Mouse (Mus musculus) neural tube, embryonic 11.5 days (tissue): Measurements from ENCODE around the gene Gnb4. TPM values are rescaled to one million over a fixed set of nuclear protein-coding genes. Genes with fewer than 3 reads are reported as not detected.

Experiments
- ATAC-seq: fragments of 200-750 bp; cut with Nextera tagmentation; 2 replicates; pipeline ENCODE4 v1.8.0; 2017; ENCODE audit warnings: moderate number of reproducible peaks, mild to moderate bottlenecking, moderate TSS enrichment, moderate library complexity; ENCODE audit not compliant: insufficient read depth, low FRiP score, low TSS enrichment
- DNase-seq: peaks from one replicate; pipeline ENCODE4 v3.0.0-alpha.2; 2015; ENCODE audit warnings: low spot score
- H3K27ac ChIP-seq: fragments of 300-500 bp; sonication (generic); 2 replicates; pipeline ENCODE4 v1.5.1; 2014; ENCODE audit warnings: low read depth, mild to moderate bottlenecking, low read length
- H3K27me3 ChIP-seq: fragments of 300-500 bp; sonication (generic); 2 replicates; pipeline ENCODE4 v1.6.1; 2014; ENCODE audit warnings: mild to moderate bottlenecking, low read length, mixed read lengths; ENCODE audit not compliant: control insufficient read depth, insufficient read depth
- H3K36me3 ChIP-seq: fragments of 300-500 bp; sonication (generic); 2 replicates; pipeline ENCODE4 v1.6.1; 2014; ENCODE audit warnings: mild to moderate bottlenecking, low read length, moderate library complexity, mixed read lengths; ENCODE audit not compliant: control insufficient read depth, insufficient read depth
- H3K4me1 ChIP-seq: fragments of 300-500 bp; sonication (generic); 2 replicates; pipeline ENCODE4 v1.6.1; 2014; ENCODE audit warnings: low read length, mixed read lengths; ENCODE audit not compliant: control insufficient read depth, insufficient read depth
- H3K4me2 ChIP-seq: fragments of 300-500 bp; sonication (generic); 2 replicates; pipeline ENCODE4 v1.6.1; 2014; ENCODE audit warnings: low read depth, mild to moderate bottlenecking, moderate library complexity
- H3K4me3 ChIP-seq: fragments of 300-500 bp; sonication (generic); 2 replicates; pipeline ENCODE4 v1.5.1; 2014; ENCODE audit warnings: low read depth, low read length
- H3K9ac ChIP-seq: fragments of 300-500 bp; sonication (generic); 2 replicates; pipeline ENCODE4 v1.6.1; 2014; ENCODE audit warnings: mild to moderate bottlenecking, low read length
- H3K9me3 ChIP-seq: fragments of 300-500 bp; sonication (generic); 2 replicates; pipeline ENCODE4 v1.6.1; 2016; ENCODE audit warnings: low read length; ENCODE audit not compliant: control insufficient read depth
- WGBS: fragments of 180-500 bp; shearing (Covaris S2); extraction: QIAGEN DNeasy Blood & Tissue Kit; methylation state at CpG from one replicate; pipeline ENCODE4 v1.1.7; 2014; 5-methylcytosine and 5-hydroxymethylcytosine counted together
- polyA plus RNA-seq: library from polyadenylated mRNA; unstranded; fragments of >200 nt; fragmentation: Nextera tagmentation; extraction: Ambion mirVana; gene quantifications from 2 replicates; pipeline ENCODE4 v1.2.1, GENCODE M21; 2014

The Gnb4 gene
- polyA plus RNA-seq, 1 experiment from 2014 or later = 57.4 TPM

GRCm38 (mm10) chr3:32575151-32575550 lies 41.2 kb downstream of the Gnb4 start:
- 94% methylated on average over 3 of the region's 3 CpGs for WGBS
- Histone ChIP-seq H3K4me1 (no peaks in the 10 kb centered on the region), H3K9me3 (no peaks in the 10 kb centered on the region), H3K36me3 (peaks cover 2% of the 10 kb centered on the region; the same call in 1 of the 2 replicates), H3K27me3 (no peaks in the 10 kb centered on the region), H3K9ac (no peak overlapping the region), H3K27ac (no peak overlapping the region), H3K4me3 (no peak overlapping the region), H3K4me2 (no peak overlapping the region)
- no peak for DNase-seq
- ATAC-seq = no peak

GRCm38 (mm10) chr3:32573881-32574280 lies 42.5 kb downstream of the Gnb4 start:
- H3K9me3 ChIP-seq = no peaks in the 10 kb centered on the region
- no peak for ATAC-seq
- no peak overlapping the region for H3K4me2 ChIP-seq
- no peak overlapping the region for H3K4me3 ChIP-seq
- H3K4me1 ChIP-seq = no peaks in the 10 kb centered on the region
- no peak for DNase-seq
- no peaks in the 10 kb centered on the region for H3K27me3 ChIP-seq
- H3K27ac ChIP-seq = no peak overlapping the region
- H3K36me3 ChIP-seq = peaks cover 2% of the 10 kb centered on the region; the same call in 1 of the 2 replicates
- WGBS = 88% methylated on average over 9 of the region's 9 CpGs
- H3K9ac ChIP-seq = no peak overlapping the region

GRCm38 (mm10) chr3:32573086-32573485 lies 43.3 kb downstream of the Gnb4 start:
- no peak for ATAC-seq

GRCm38 (mm10) chr3:32563401-32563800 lies 53.0 kb downstream of the Gnb4 start:
- DNase-seq = no peak
- Histone ChIP-seq H3K4me1 (no peaks in the 10 kb centered on the region), H3K4me3 (no peak overlapping the region), H3K4me2 (no peak overlapping the region), H3K27me3 (no peaks in the 10 kb centered on the region), H3K36me3 (peaks cover 5% of the 10 kb centered on the region), H3K9ac (no peak overlapping the region), H3K9me3 (no peaks in the 10 kb centered on the region), H3K27ac (no peak overlapping the region)
- 98% methylated on average over 6 of the region's 6 CpGs for WGBS
- no peak for ATAC-seq

More at GRCm38 (mm10) chr3:32573086-32573485, 43.3 kb downstream of the Gnb4 start:
- DNase-seq = no peak
- Histone ChIP-seq H3K4me3 (no peak overlapping the region), H3K4me1 (no peaks in the 10 kb centered on the region), H3K27ac (no peak overlapping the region), H3K4me2 (no peak overlapping the region), H3K9me3 (no peaks in the 10 kb centered on the region), H3K9ac (no peak overlapping the region), H3K27me3 (no peaks in the 10 kb centered on the region), H3K36me3 (peaks cover 4% of the 10 kb centered on the region; the same call in 1 of the 2 replicates)
- 94% methylated on average over 2 of the region's 2 CpGs for WGBS

GRCm38 (mm10) chr3:32553061-32553460 lies 63.3 kb downstream of the Gnb4 start:
- DNase-seq = no peak
- Histone ChIP-seq H3K4me3 (no peak overlapping the region), H3K27me3 (no peaks in the 10 kb centered on the region), H3K4me1 (no peaks in the 10 kb centered on the region), H3K27ac (no peak overlapping the region), H3K4me2 (no peak overlapping the region), H3K9ac (no peak overlapping the region), H3K9me3 (no peaks in the 10 kb centered on the region), H3K36me3 (peaks cover 4% of the 10 kb centered on the region; the same call in 1 of the 2 replicates)
- 100% methylated on average over 1 of the region's 1 CpGs for WGBS
- no peak for ATAC-seq

GRCm38 (mm10) chr3:32538091-32538490 lies 78.3 kb downstream of the Gnb4 start:
- Histone ChIP-seq H3K9ac (no peak overlapping the region), H3K27me3 (no peaks in the 10 kb centered on the region), H3K36me3 (no peaks in the 10 kb centered on the region), H3K4me2 (no peak overlapping the region), H3K27ac (no peak overlapping the region), H3K9me3 (no peaks in the 10 kb centered on the region), H3K4me3 (no peak overlapping the region), H3K4me1 (no peaks in the 10 kb centered on the region; the same call in 1 of the 2 replicates)
- 95% methylated on average over 5 of the region's 5 CpGs for WGBS
- no peak for ATAC-seq
- DNase-seq = no peak

- Histone ChIP-seq H3K4me2 (no peak overlapping the region), H3K27ac (no peak overlapping the region), H3K4me3 (no peak overlapping the region), H3K4me1 (no peaks in the 10 kb centered on the region; the same call in none of the 2 replicates), H3K9ac (no peak overlapping the region), H3K27me3 (no peaks in the 10 kb centered on the region), H3K36me3 (no peaks in the 10 kb centered on the region), H3K9me3 (no peaks in the 10 kb centered on the region)
- ATAC-seq (no peak), DNase-seq (no peak)
- WGBS = 52% methylated on average over 1 of the region's 1 CpGs
These were observed 78.8 kb downstream of the Gnb4 start for GRCm38 (mm10) chr3:32537556-32537955.

- Histone ChIP-seq H3K36me3 (no peaks in the 10 kb centered on the region), H3K27me3 (no peaks in the 10 kb centered on the region), H3K9ac (no peak overlapping the region), H3K4me1 (no peaks in the 10 kb centered on the region; the same call in none of the 2 replicates), H3K4me3 (no peak overlapping the region), H3K4me2 (no peak overlapping the region), H3K9me3 (no peaks in the 10 kb centered on the region), H3K27ac (no peak overlapping the region)
- ATAC-seq = no peak
- no peak for DNase-seq
- 82% methylated on average over 1 of the region's 1 CpGs for WGBS
These were observed 80.7 kb downstream of the Gnb4 start for GRCm38 (mm10) chr3:32535692-32536091.
